Mouse (Mus musculus) E14TG2a.4 (cell line): ENCODE measurements around the gene Cplx2.

ENCODE experiments used
- CTCF ChIP-seq: conservative IDR thresholded peaks from 2 replicates; pipeline ENCODE4 v1.5.1; 2014; ENCODE audit warnings: low read length
- POU5F1 ChIP-seq: IDR thresholded peaks from 2 replicates; pipeline ENCODE4 v1.6.1; 2014; ENCODE audit warnings: low read length, borderline replicate concordance

- peak; percentile 84 for TF ChIP-seq CTCF
- no peak for TF ChIP-seq POU5F1
These were observed 48.5 kb upstream of the Cplx2 start for GRCm38 (mm10) chr13:54322396-54323306.
